Mouse (Mus musculus) heart, postnatal 10 days (tissue): Measurements from ENCODE around the gene 9930022D16Rik. TPM values are rescaled to one million over a fixed set of nuclear protein-coding genes. Genes with fewer than 3 reads are reported as not detected.

Experiments
- DNase-seq, 2 experiments: peaks; one replicate each; pipeline ENCODE4 v3.0.0; 2021
- intact Hi-C: fragments of 180-260 bp; cut with DNase I; formaldehyde crosslinking; loops from one replicate; pipeline ENCODE4 v1.15.1; 2025
- microRNA-seq, 2 experiments: library from miRNA; unstranded; fragments of <30 nt; microRNA quantifications; one replicate each; pipeline ENCODE4 v1.2.0; 2022
- total RNA-seq, 2 experiments: library from RNA; stranded (reverse); gene quantifications; 2 replicates each; pipeline ENCODE4 v1.2.3; 2021

The 9930022D16Rik gene
- total RNA-seq, 2 experiments from 2014 or later: not detected

DNA sequence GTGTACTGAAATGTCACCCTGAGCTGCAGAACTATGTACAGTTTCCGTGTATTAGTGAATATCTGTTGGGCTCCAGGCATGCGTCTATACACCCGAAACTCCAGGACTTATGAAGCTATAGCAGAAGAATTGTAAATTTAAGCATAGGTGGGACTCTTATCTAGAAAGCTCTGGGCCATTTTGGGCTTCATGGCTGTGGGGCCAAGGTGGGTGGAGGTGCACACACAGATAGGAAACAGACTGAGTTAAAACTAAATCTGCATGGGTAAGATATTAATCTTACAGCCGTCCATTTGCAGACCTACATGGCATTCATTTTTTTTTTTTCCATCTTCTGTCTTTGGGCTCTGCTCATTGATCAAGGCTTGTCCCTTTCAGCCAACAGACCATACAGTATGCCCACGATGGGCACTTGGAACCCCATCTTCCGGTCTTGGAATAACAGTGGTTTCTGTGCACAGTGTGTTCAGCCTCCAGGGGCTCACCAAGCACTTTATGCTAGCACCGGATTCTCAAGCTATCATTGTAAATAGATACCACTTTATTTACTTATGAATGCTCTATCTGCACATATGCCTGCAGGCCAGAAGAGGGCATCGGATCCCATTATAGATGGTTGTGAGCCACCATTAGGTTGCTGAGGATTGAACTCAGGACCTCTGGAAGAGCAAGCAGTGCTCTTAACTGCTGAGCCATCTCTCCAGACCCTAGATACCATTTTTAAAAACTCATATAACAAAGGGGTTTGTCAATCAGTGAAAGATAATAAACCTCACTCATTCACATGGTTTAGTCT is 29.9 kb downstream of the 9930022D16Rik start:
- intact Hi-C loops: loop anchor here (2.0 to 5.0 kb wide), 6 partner anchors 29 to 417 kb away; partner anchors contain the start of genes Arsg and Slc16a6

GRCm38 (mm10) chr11:109444600-109444999 is 30.9 kb downstream of the 9930022D16Rik start:
- intact Hi-C loops: loop anchor here (2.0 to 5.0 kb wide), 6 partner anchors 28 to 416 kb away; partner anchors contain the start of genes Arsg and Slc16a6
- peak; percentile 27 to 45 for DNase-seq

More for the DNA sequence above, 29.9 kb downstream of the 9930022D16Rik start:
- no peak for DNase-seq

DNA sequence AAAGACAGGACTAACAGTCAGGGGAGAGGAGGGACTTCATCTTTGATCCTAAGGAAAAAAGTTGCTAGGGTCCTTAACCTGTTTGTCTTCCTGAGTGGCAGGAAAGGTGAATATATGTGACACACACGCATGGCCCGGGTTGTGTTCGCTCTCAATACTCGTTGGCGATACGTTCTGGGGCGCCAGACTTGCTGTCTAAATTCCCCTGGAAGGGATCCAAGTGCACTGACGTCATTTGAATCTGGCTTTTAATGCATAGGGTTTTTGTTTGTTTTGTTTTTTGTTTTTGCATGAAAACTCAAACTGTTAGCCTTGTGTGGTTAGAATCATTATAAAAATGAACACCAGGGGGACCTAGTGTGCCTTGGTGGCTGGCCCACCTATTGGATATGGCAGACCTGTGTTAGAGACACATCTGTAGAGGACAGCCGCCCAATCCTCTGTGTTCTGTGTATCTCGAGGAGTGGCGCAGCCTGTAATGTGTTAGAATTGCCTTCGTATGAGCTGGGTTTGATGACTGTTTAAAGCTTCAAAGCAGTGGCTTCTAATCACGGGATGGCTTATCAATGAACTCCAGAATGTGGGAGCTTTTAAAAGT is 31.8 kb downstream of the 9930022D16Rik start:
- intact Hi-C loops: loop anchor here (1.0 to 2.0 kb wide), 6 partner anchors 27 to 415 kb away; partner anchors contain the start of genes Arsg and Slc16a6
- peak; percentile 55 to 67 for DNase-seq

DNA sequence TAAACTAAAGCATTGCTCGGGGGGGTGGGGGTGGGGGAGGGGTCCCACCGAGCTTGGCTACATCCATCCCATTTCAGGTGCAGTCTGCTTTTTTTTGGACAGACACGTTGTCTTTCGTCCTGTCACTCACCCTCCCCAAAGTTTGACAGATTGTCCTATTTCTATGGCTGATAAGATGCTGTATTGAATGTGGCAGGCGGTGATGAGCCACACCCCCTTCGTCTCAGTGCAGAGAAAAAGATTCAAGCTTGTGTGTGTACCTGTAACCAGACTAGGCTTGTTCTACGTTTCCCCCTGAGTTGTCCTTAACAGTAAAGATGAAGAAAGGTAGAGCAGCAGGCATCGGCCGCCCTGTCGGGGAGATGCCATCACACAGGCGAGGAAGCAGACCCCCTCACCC is 37.5 kb downstream of the 9930022D16Rik start:
- no peak for DNase-seq
- intact Hi-C loops: no loop called here

- intact Hi-C loops: no loop called here
- no peak for DNase-seq
Observed at GRCm38 (mm10) chr11:109456261-109456660, 42.5 kb downstream of the 9930022D16Rik start.

GRCm38 (mm10) chr11:109458165-109458564 is 44.4 kb downstream of the 9930022D16Rik start:
- intact Hi-C loops: no loop called here
- DNase-seq: no peak

GRCm38 (mm10) chr11:109460586-109460985 is 46.9 kb downstream of the 9930022D16Rik start:
- DNase-seq: peak; percentile 70 to 72
- intact Hi-C loops: no loop called here

DNA sequence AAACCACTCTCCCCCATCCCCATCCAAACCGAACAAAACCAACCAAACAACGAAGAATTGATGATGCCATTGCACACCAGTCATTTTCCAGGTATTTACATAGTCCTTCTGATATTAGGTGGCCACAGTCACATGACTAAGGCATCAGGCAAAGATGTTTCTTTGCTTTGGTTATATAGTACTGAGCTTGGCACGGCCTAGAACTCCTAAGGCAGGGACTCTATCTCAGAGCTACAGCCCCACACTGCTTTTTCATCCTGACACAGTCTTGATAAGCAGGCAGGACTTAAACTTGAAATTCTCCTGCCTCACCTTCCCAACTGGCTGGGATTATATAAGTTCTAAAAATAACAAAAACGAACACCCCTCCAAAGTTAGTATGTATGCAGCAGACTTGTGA is 51.4 kb downstream of the 9930022D16Rik start:
- no peak for DNase-seq
- intact Hi-C loops: no loop called here

DNA sequence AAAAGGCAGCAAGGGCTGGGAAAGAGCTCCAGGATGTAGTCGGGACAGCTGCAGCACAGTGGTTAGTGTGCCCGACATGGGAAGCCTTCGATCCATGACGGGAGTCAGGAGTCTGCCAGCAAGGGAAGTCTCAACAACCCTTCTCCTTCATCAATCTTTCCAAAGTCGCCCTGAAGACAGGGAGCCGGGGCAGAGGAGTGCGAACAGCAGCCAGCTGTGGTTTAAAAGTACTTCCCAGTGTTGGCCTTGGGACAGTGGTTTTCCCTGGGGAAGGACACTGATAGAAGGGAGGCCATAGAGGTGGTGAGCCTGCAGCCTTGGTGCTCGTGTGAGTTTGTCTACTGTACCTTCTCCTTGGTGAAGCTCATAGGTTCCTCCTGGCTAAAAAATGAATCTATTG is 53.3 kb downstream of the 9930022D16Rik start:
- DNase-seq: peak; percentile 43 to 53
- intact Hi-C loops: no loop called here

GRCm38 (mm10) chr11:109468133-109468532 is 54.4 kb downstream of the 9930022D16Rik start:
- intact Hi-C loops: no loop called here
- no peak for DNase-seq

Small RNA genes within 50 kb of the gene (microRNA-seq; reads per million reads assigned to microRNA genes)
- gene Gm25540: 0 reads per million in 2 experiments

Other genes with a start within 250 kb of the 9930022D16Rik start
- under 1 TPM; 0.62 to 0.69 TPM for gene Rgs9, start 115.8 kb upstream of the 9930022D16Rik start, total RNA-seq
- 10 to 100 TPM; 45.7 to 48.7 TPM for gene Gna13, start 51.1 kb upstream of the 9930022D16Rik start, total RNA-seq
- gene Amz2, start 12.0 kb downstream of the 9930022D16Rik start, total RNA-seq: 10 to 100 TPM; 42.9 to 46.8 TPM
- 1 to 10 TPM; 4.3 to 4.4 TPM for gene Arsg, start 59.5 kb downstream of the 9930022D16Rik start, total RNA-seq
- 10 to 100 TPM; 13.9 to 14.6 TPM for gene Slc16a6, start 59.7 kb downstream of the 9930022D16Rik start, total RNA-seq
- gene Wipi1, start 198.1 kb downstream of the 9930022D16Rik start, total RNA-seq: 100 to 1,000 TPM; 101 to 112 TPM
- 100 to 1,000 TPM; 550 to 591 TPM for gene Prkar1a, start 235.5 kb downstream of the 9930022D16Rik start, total RNA-seq